Mouse (Mus musculus): ENCODE measurements around the gene Ankrd28.

GRCm38 (mm10) chr14:31722746-31723145 lies 107.7 kb downstream of the Ankrd28 start:
- TF ChIP-seq CTCF (IDR thresholded peaks at IDR 0.05): no peak
- no peak for TF ChIP-seq POLR2A (IDR thresholded peaks at IDR 0.05; ENCODE audit: insufficient read depth, low read depth, low read length)
- TF ChIP-seq EP300 (IDR thresholded peaks at IDR 0.05; ENCODE audit: insufficient read depth, low read depth, low read length): no peak

All from heart, adult 2 months (tissue).